Mouse (Mus musculus) hindbrain, embryonic 13.5 days (tissue): Measurements from ENCODE around the gene Gm45623. TPM values are rescaled to one million over a fixed set of nuclear protein-coding genes. Genes with fewer than 3 reads are reported as not detected.
A peak's percentile ranks its signal among the peaks of the same experiment; 100 is the strongest.

ENCODE experiments used
- ATAC-seq: fragments of 200-750 bp; cut with Nextera tagmentation; 2 replicates; pipeline ENCODE4 v1.8.0; 2017; ENCODE audit warnings: moderate TSS enrichment; ENCODE audit not compliant: low FRiP score
- H3K27ac ChIP-seq: fragments of 300-500 bp; sonication (generic); 2 replicates; pipeline ENCODE4 v1.5.1; 2015; ENCODE audit warnings: inconsistent platforms, mild to moderate bottlenecking, moderate library complexity
- H3K27me3 ChIP-seq: fragments of 300-500 bp; sonication (generic); 2 replicates; pipeline ENCODE4 v1.6.1; 2015; ENCODE audit warnings: mild to moderate bottlenecking, inconsistent platforms
- H3K36me3 ChIP-seq: fragments of 300-500 bp; sonication (generic); 2 replicates; pipeline ENCODE4 v1.6.1; 2015; ENCODE audit warnings: mild to moderate bottlenecking, inconsistent platforms
- H3K4me1 ChIP-seq: fragments of 300-500 bp; sonication (generic); replicated peaks from 2 replicates; pipeline ENCODE4 v1.6.1; 2015; ENCODE audit warnings: inconsistent platforms
- H3K4me2 ChIP-seq: fragments of 300-500 bp; sonication (generic); 2 replicates; pipeline ENCODE4 v1.6.1; 2015; ENCODE audit warnings: inconsistent platforms, mild to moderate bottlenecking, moderate library complexity
- H3K4me3 ChIP-seq: fragments of 300-500 bp; sonication (generic); 2 replicates; pipeline ENCODE4 v1.5.1; 2015; ENCODE audit warnings: mild to moderate bottlenecking, inconsistent platforms
- H3K9ac ChIP-seq: fragments of 300-500 bp; sonication (generic); 2 replicates; pipeline ENCODE4 v1.6.1; 2015; ENCODE audit warnings: mild to moderate bottlenecking, inconsistent platforms
- H3K9me3 ChIP-seq: fragments of 300-500 bp; sonication (generic); 2 replicates; pipeline ENCODE4 v1.6.1; 2016; ENCODE audit warnings: inconsistent platforms
- WGBS: fragments of 180-500 bp; shearing (Covaris S2); methylation state at CpG from one replicate; pipeline ENCODE4 v1.1.7; 2015; 5-methylcytosine and 5-hydroxymethylcytosine counted together
- polyA plus RNA-seq: library from polyadenylated mRNA; unstranded; fragments of >200 nt; fragmentation: Nextera tagmentation; extraction: Ambion mirVana; gene quantifications from 2 replicates; pipeline ENCODE4 v1.2.1, GENCODE M21; 2015

Gene Gm45623
- polyA plus RNA-seq: 1.5 and 1.7 TPM in 2 replicates

- WGBS: under 1% methylated on average over 56 of the region's 71 CpGs
- peaks cover 22% of the 10 kb centered on the region for H3K4me1 ChIP-seq
Measured at GRCm38 (mm10) chr13:56753192-56753951, at the start of gene Gm45623. TSS of gene Gm45623 (minus strand) at chr13:56753827.

GRCm38 (mm10) chr13:56797459-56797858, 43.8 kb upstream of the Gm45623 start:
- 88% methylated on average over 7 of the region's 7 CpGs for WGBS
- Histone ChIP-seq H3K27me3 (no peaks in the 10 kb centered on the region), H3K9me3 (no peaks in the 10 kb centered on the region), H3K4me1 (peaks cover 15% of the 10 kb centered on the region), H3K9ac (no peak overlapping the region), H3K4me2 (no peak overlapping the region), H3K4me3 (no peak overlapping the region), H3K36me3 (no peaks in the 10 kb centered on the region), H3K27ac (no peak overlapping the region)
- ATAC-seq: no peak

More at GRCm38 (mm10) chr13:56753192-56753951, at the start of gene Gm45623:
- Histone ChIP-seq H3K9me3 (no peaks in the 10 kb centered on the region), H3K9ac (peak within 1 kb of the TSS; percentile 71), H3K27ac (0 out of 2 replicates have a peak within 1 kb of the TSS, but pooled peaks have one; percentile 23), H3K27me3 (peaks cover 78% of the 10 kb centered on the region), H3K4me3 (peak within 1 kb of the TSS; percentile 52), H3K4me2 (peak within 1 kb of the TSS; percentile 96), H3K36me3 (no peaks in the 10 kb centered on the region)
- no peak; the same call in 1 of the 2 replicates for ATAC-seq

GRCm38 (mm10) chr13:56795501-56795900, 41.9 kb upstream of the Gm45623 start:
- peaks cover 5% of the 10 kb centered on the region; the same call in 1 of the 2 replicates for H3K27me3 ChIP-seq
- peaks cover 19% of the 10 kb centered on the region for H3K4me1 ChIP-seq
- no peak overlapping the region for H3K4me2 ChIP-seq
- 65% methylated on average over 7 of the region's 7 CpGs for WGBS
- no peak for ATAC-seq
- no peak overlapping the region for H3K27ac ChIP-seq
- no peaks in the 10 kb centered on the region for H3K9me3 ChIP-seq
- H3K9ac ChIP-seq: no peak overlapping the region
- no peaks in the 10 kb centered on the region for H3K36me3 ChIP-seq
- no peak overlapping the region for H3K4me3 ChIP-seq

GRCm38 (mm10) chr13:56794441-56794840, 40.8 kb upstream of the Gm45623 start:
- H3K4me1 ChIP-seq: peaks cover 19% of the 10 kb centered on the region
- no peaks in the 10 kb centered on the region for H3K9me3 ChIP-seq
- H3K4me2 ChIP-seq: no peak overlapping the region
- no peaks in the 10 kb centered on the region for H3K36me3 ChIP-seq
- peak overlapping the region; percentile 76 for H3K27ac ChIP-seq
- H3K4me3 ChIP-seq: no peak overlapping the region
- no peak overlapping the region for H3K9ac ChIP-seq
- WGBS: 37% methylated on average over 7 of the region's 7 CpGs
- H3K27me3 ChIP-seq: peaks cover 5% of the 10 kb centered on the region; the same call in 1 of the 2 replicates
- no peak for ATAC-seq

- ATAC-seq: no peak
- WGBS: 92% methylated on average over 3 of the region's 3 CpGs
Measured at GRCm38 (mm10) chr13:56792844-56793243, 39.2 kb upstream of the Gm45623 start.

GRCm38 (mm10) chr13:56790683-56791082, 37.1 kb upstream of the Gm45623 start:
- peaks cover 5% of the 10 kb centered on the region; the same call in 1 of the 2 replicates for H3K27me3 ChIP-seq
- no peak overlapping the region for H3K4me3 ChIP-seq
- no peak for ATAC-seq
- H3K9ac ChIP-seq: no peak overlapping the region
- no peak overlapping the region for H3K27ac ChIP-seq
- no peak overlapping the region for H3K4me2 ChIP-seq
- no peaks in the 10 kb centered on the region for H3K36me3 ChIP-seq
- WGBS: 95% methylated on average over 3 of the region's 3 CpGs
- no peaks in the 10 kb centered on the region for H3K9me3 ChIP-seq
- peaks cover 22% of the 10 kb centered on the region for H3K4me1 ChIP-seq

More at GRCm38 (mm10) chr13:56792844-56793243, 39.2 kb upstream of the Gm45623 start:
- Histone ChIP-seq H3K4me1 (peaks cover 19% of the 10 kb centered on the region), H3K27ac (no peak overlapping the region), H3K27me3 (peaks cover 5% of the 10 kb centered on the region; the same call in 1 of the 2 replicates), H3K9me3 (no peaks in the 10 kb centered on the region), H3K9ac (no peak overlapping the region), H3K36me3 (no peaks in the 10 kb centered on the region), H3K4me3 (no peak overlapping the region), H3K4me2 (no peak overlapping the region)

- 0 out of 2 replicates have a peak, but pooled peaks cover 5% of the 10 kb centered on the region for H3K36me3 ChIP-seq
- no peak overlapping the region for H3K9ac ChIP-seq
- H3K9me3 ChIP-seq: peaks cover 8% of the 10 kb centered on the region
- ATAC-seq: no peak
- H3K27ac ChIP-seq: no peak overlapping the region
- peaks cover 36% of the 10 kb centered on the region for H3K4me1 ChIP-seq
- no peak overlapping the region for H3K4me3 ChIP-seq
- WGBS: 89% methylated on average over 1 of the region's 1 CpGs
- no peak overlapping the region for H3K4me2 ChIP-seq
- no peaks in the 10 kb centered on the region for H3K27me3 ChIP-seq
Measured at GRCm38 (mm10) chr13:56782621-56783020, 29.0 kb upstream of the Gm45623 start.

- H3K36me3 ChIP-seq: 0 out of 2 replicates have a peak, but pooled peaks cover 5% of the 10 kb centered on the region
- no peak overlapping the region for H3K4me2 ChIP-seq
- ATAC-seq: no peak
- H3K9me3 ChIP-seq: peaks cover 8% of the 10 kb centered on the region
- WGBS: 96% methylated on average over 3 of the region's 3 CpGs
- no peak overlapping the region for H3K9ac ChIP-seq
- H3K27ac ChIP-seq: peak overlapping the region; percentile 76
- no peak overlapping the region for H3K4me3 ChIP-seq
- 0 out of 2 replicates have a peak, but pooled peaks cover 3% of the 10 kb centered on the region for H3K27me3 ChIP-seq
- peaks cover 35% of the 10 kb centered on the region for H3K4me1 ChIP-seq
Measured at GRCm38 (mm10) chr13:56781697-56782096, 28.1 kb upstream of the Gm45623 start.

- peak; percentile 19; the same call in 1 of the 2 replicates for ATAC-seq
- H3K36me3 ChIP-seq: 0 out of 2 replicates have a peak, but pooled peaks cover 5% of the 10 kb centered on the region
- H3K4me2 ChIP-seq: no peak overlapping the region
- 55% methylated on average over 13 of the region's 13 CpGs for WGBS
- peak overlapping the region; percentile 76 for H3K27ac ChIP-seq
- peaks cover 8% of the 10 kb centered on the region for H3K9me3 ChIP-seq
- H3K4me1 ChIP-seq: peaks cover 34% of the 10 kb centered on the region
- no peak overlapping the region for H3K4me3 ChIP-seq
- H3K9ac ChIP-seq: peak overlapping the region; percentile 39; the same call in 1 of the 2 replicates
- 0 out of 2 replicates have a peak, but pooled peaks cover 6% of the 10 kb centered on the region for H3K27me3 ChIP-seq
Measured at GRCm38 (mm10) chr13:56780746-56781469, 27.3 kb upstream of the Gm45623 start.

GRCm38 (mm10) chr13:56774304-56774703, 20.7 kb upstream of the Gm45623 start:
- H3K27me3 ChIP-seq: 0 out of 2 replicates have a peak, but pooled peaks cover 6% of the 10 kb centered on the region
- ATAC-seq: peak; percentile 49
- H3K4me2 ChIP-seq: 0 out of 2 replicates have a peak overlapping the region, but pooled peaks have one; percentile 16
- 23% methylated on average over 5 of the region's 5 CpGs for WGBS
- peaks cover 42% of the 10 kb centered on the region for H3K4me1 ChIP-seq
- H3K36me3 ChIP-seq: no peaks in the 10 kb centered on the region
- H3K9me3 ChIP-seq: no peaks in the 10 kb centered on the region
- H3K4me3 ChIP-seq: no peak overlapping the region
- H3K27ac ChIP-seq: peak overlapping the region; percentile 85
- H3K9ac ChIP-seq: peak overlapping the region; percentile 46; the same call in 1 of the 2 replicates

- WGBS: 56% methylated on average over 14 of the region's 14 CpGs
- no peak for ATAC-seq
- Histone ChIP-seq H3K27me3 (0 out of 2 replicates have a peak, but pooled peaks cover 6% of the 10 kb centered on the region), H3K4me2 (no peak overlapping the region), H3K36me3 (no peaks in the 10 kb centered on the region), H3K4me3 (no peak overlapping the region), H3K9ac (no peak overlapping the region), H3K9me3 (no peaks in the 10 kb centered on the region), H3K4me1 (peaks cover 51% of the 10 kb centered on the region), H3K27ac (peak overlapping the region; percentile 85; the same call in 1 of the 2 replicates)
Measured at GRCm38 (mm10) chr13:56773262-56773870, 19.7 kb upstream of the Gm45623 start.
